Mouse (Mus musculus): ENCODE measurements at regions not wholly inside any gene's neighbourhood (a gene's known extent, or its start where the extent isn't known, plus 50 kb on each side); places are given as distances from the start of the nearest gene placed in this dataset.

- TF ChIP-seq CTCF (IDR thresholded peaks at IDR 0.05; ENCODE audit: borderline replicate concordance, control insufficient read depth, extremely low read depth, insufficient read depth, low read length, poor library complexity) (no peak), POLR2A (IDR thresholded peaks at IDR 0.05; ENCODE audit: control insufficient read depth, extremely low read depth, insufficient read depth, low read length, poor library complexity) (no peak)
These were observed 337.0 kb downstream of the Foxa2 start for GRCm38 (mm10) chr2:147709799-147710198.
